Mouse (Mus musculus) adrenal gland, adult 8-10 months (tissue): ENCODE data around the gene Tmsb10. TPM values are rescaled to one million over a fixed set of nuclear protein-coding genes. Genes with fewer than 3 reads are reported as not detected.

ENCODE experiments used
- DNase-seq: peaks from one replicate; pipeline ENCODE4 v3.0.0; 2022
- total RNA-seq, 4 experiments: library from RNA; stranded (reverse); gene quantifications; 2 replicates each; pipeline ENCODE4 v1.2.4; 2022

Tmsb10 gene
- total RNA-seq, 4 experiments from 2014 or later, result 94.6 to 217 (median 164) TPM

- no peak for DNase-seq
These were observed 2.9 kb downstream of the Tmsb10 start for GRCm38 (mm10) chr6:72955517-72956198.

- no peak for DNase-seq
These were observed 3.8 kb downstream of the Tmsb10 start for GRCm38 (mm10) chr6:72954786-72955185.

- no peak for DNase-seq
These were observed 5.6 kb downstream of the Tmsb10 start for GRCm38 (mm10) chr6:72952967-72953366.

- DNase-seq, result no peak
These were observed 6.3 kb downstream of the Tmsb10 start for GRCm38 (mm10) chr6:72952221-72952620.

- no peak for DNase-seq
These were observed 9.3 kb downstream of the Tmsb10 start for GRCm38 (mm10) chr6:72949161-72949756.

GRCm38 (mm10) chr6:72948392-72948791 lies 10.2 kb downstream of the Tmsb10 start:
- no peak for DNase-seq

- no peak for DNase-seq
These were observed 10.6 kb downstream of the Tmsb10 start for GRCm38 (mm10) chr6:72947960-72948359.

GRCm38 (mm10) chr6:72940493-72940892 lies 18.1 kb downstream of the Tmsb10 start:
- DNase-seq, result peak; percentile 32

- no peak for DNase-seq
These were observed 20.7 kb downstream of the Tmsb10 start for GRCm38 (mm10) chr6:72937859-72938258.

- DNase-seq, result no peak
These were observed 21.1 kb downstream of the Tmsb10 start for GRCm38 (mm10) chr6:72937430-72937829.

- no peak for DNase-seq
These were observed 25.6 kb downstream of the Tmsb10 start for GRCm38 (mm10) chr6:72932955-72933354.

- no peak for DNase-seq
These were observed 27.0 kb downstream of the Tmsb10 start for GRCm38 (mm10) chr6:72931533-72931932.

GRCm38 (mm10) chr6:72929795-72930398 lies 28.7 kb downstream of the Tmsb10 start:
- DNase-seq, result no peak

GRCm38 (mm10) chr6:72926755-72927482 lies 31.6 kb downstream of the Tmsb10 start:
- DNase-seq, result peak; percentile 58

GRCm38 (mm10) chr6:72926031-72926430 lies 32.5 kb downstream of the Tmsb10 start:
- DNase-seq, result no peak

GRCm38 (mm10) chr6:72923381-72923780 lies 35.2 kb downstream of the Tmsb10 start:
- no peak for DNase-seq

- DNase-seq, result no peak
These were observed 37.5 kb downstream of the Tmsb10 start for GRCm38 (mm10) chr6:72921081-72921480.

GRCm38 (mm10) chr6:72918510-72919033 lies 40.0 kb downstream of the Tmsb10 start:
- no peak for DNase-seq

GRCm38 (mm10) chr6:72916330-72916729 lies 42.2 kb downstream of the Tmsb10 start:
- DNase-seq, result no peak

- DNase-seq, result no peak
These were observed 44.3 kb downstream of the Tmsb10 start for GRCm38 (mm10) chr6:72914087-72914749.

- no peak for DNase-seq
These were observed 47.3 kb downstream of the Tmsb10 start for GRCm38 (mm10) chr6:72911261-72911660.
